Mouse (Mus musculus): Measurements from ENCODE around the gene Tbc1d22a. TPM values are rescaled to one million over a fixed set of nuclear protein-coding genes. Genes with fewer than 3 reads are reported as not detected.
A peak's percentile ranks its signal among the peaks of the same experiment; 100 is the strongest.

Gene Tbc1d22a
- polyA plus RNA-seq, 1 experiment from 2014 or later: 8.7 TPM

- no peaks in the 10 kb centered on the region for H3K27me3 ChIP-seq (ENCODE audit: control insufficient read depth, insufficient read depth, low read length)
- no peak overlapping the region for H3K27ac ChIP-seq (ENCODE audit: low read depth, low read length)
- no peak overlapping the region for H3K9ac ChIP-seq (ENCODE audit: low read length)
- no peak for ATAC-seq (replicated peaks; ENCODE audit: low FRiP score)
- no peak for DNase-seq (ENCODE audit: low spot score)
- H3K4me3 ChIP-seq (ENCODE audit: low read depth, low read length): no peak overlapping the region
- no peaks in the 10 kb centered on the region for H3K4me1 ChIP-seq (replicated peaks; ENCODE audit: control insufficient read depth, insufficient read depth, low read length)
- no peaks in the 10 kb centered on the region for H3K9me3 ChIP-seq (ENCODE audit: control insufficient read depth, low read length)
- no peak overlapping the region for H3K4me2 ChIP-seq (ENCODE audit: low read depth, low read length, severe bottlenecking)
- 82% methylated on average over 10 of the region's 10 CpGs for WGBS
- H3K36me3 ChIP-seq (ENCODE audit: control insufficient read depth, insufficient read depth, low read length): no peaks in the 10 kb centered on the region
Measured at GRCm38 (mm10) chr15:86337726-86338125, 123.5 kb downstream of the Tbc1d22a start.

- DNase-seq (ENCODE audit: low spot score): no peak
- WGBS: 90% methylated on average over 2 of the region's 2 CpGs
- Histone ChIP-seq H3K9me3 (ENCODE audit: control insufficient read depth, low read length) (no peaks in the 10 kb centered on the region), H3K4me3 (ENCODE audit: low read depth, low read length) (no peak overlapping the region), H3K36me3 (ENCODE audit: control insufficient read depth, insufficient read depth, low read length) (no peaks in the 10 kb centered on the region), H3K27me3 (ENCODE audit: control insufficient read depth, insufficient read depth, low read length) (no peaks in the 10 kb centered on the region), H3K9ac (ENCODE audit: low read length) (no peak overlapping the region), H3K4me2 (ENCODE audit: low read depth, low read length, severe bottlenecking) (no peak overlapping the region), H3K27ac (ENCODE audit: low read depth, low read length) (no peak overlapping the region), H3K4me1 (replicated peaks; ENCODE audit: control insufficient read depth, insufficient read depth, low read length) (peaks cover 7% of the 10 kb centered on the region)
- no peak for ATAC-seq (replicated peaks; ENCODE audit: low FRiP score)
Measured at GRCm38 (mm10) chr15:86339736-86340135, 125.5 kb downstream of the Tbc1d22a start.

- Histone ChIP-seq H3K4me3 (ENCODE audit: low read depth, low read length) (no peak overlapping the region), H3K9me3 (ENCODE audit: control insufficient read depth, low read length) (no peaks in the 10 kb centered on the region), H3K36me3 (ENCODE audit: control insufficient read depth, insufficient read depth, low read length) (no peaks in the 10 kb centered on the region), H3K9ac (ENCODE audit: low read length) (no peak overlapping the region), H3K4me1 (replicated peaks; ENCODE audit: control insufficient read depth, insufficient read depth, low read length) (peaks cover 11% of the 10 kb centered on the region), H3K27ac (ENCODE audit: low read depth, low read length) (no peak overlapping the region), H3K27me3 (ENCODE audit: control insufficient read depth, insufficient read depth, low read length) (no peaks in the 10 kb centered on the region), H3K4me2 (ENCODE audit: low read depth, low read length, severe bottlenecking) (no peak overlapping the region)
- 85% methylated on average over 6 of the region's 6 CpGs for WGBS
- DNase-seq (ENCODE audit: low spot score): no peak
- no peak for ATAC-seq (replicated peaks; ENCODE audit: low FRiP score)
Measured at GRCm38 (mm10) chr15:86340766-86341165, 126.5 kb downstream of the Tbc1d22a start.

- Histone ChIP-seq H3K9me3 (ENCODE audit: control insufficient read depth, low read length) (no peaks in the 10 kb centered on the region), H3K4me1 (replicated peaks; ENCODE audit: control insufficient read depth, insufficient read depth, low read length) (peaks cover 23% of the 10 kb centered on the region), H3K4me3 (ENCODE audit: low read depth, low read length) (no peak overlapping the region), H3K27ac (ENCODE audit: low read depth, low read length) (no peak overlapping the region), H3K4me2 (ENCODE audit: low read depth, low read length, severe bottlenecking) (no peak overlapping the region), H3K27me3 (ENCODE audit: control insufficient read depth, insufficient read depth, low read length) (no peaks in the 10 kb centered on the region), H3K9ac (ENCODE audit: low read length) (no peak overlapping the region), H3K36me3 (ENCODE audit: control insufficient read depth, insufficient read depth, low read length) (no peaks in the 10 kb centered on the region)
- DNase-seq (ENCODE audit: low spot score) (no peak), ATAC-seq (replicated peaks; ENCODE audit: low FRiP score) (no peak)
- 92% methylated on average over 8 of the region's 8 CpGs for WGBS
Measured at GRCm38 (mm10) chr15:86342637-86343375, 128.5 kb downstream of the Tbc1d22a start.

- Histone ChIP-seq H3K4me3 (ENCODE audit: low read depth, low read length) (no peak overlapping the region), H3K9ac (ENCODE audit: low read length) (no peak overlapping the region), H3K27ac (ENCODE audit: low read depth, low read length) (no peak overlapping the region), H3K4me2 (ENCODE audit: low read depth, low read length, severe bottlenecking) (no peak overlapping the region), H3K27me3 (ENCODE audit: control insufficient read depth, insufficient read depth, low read length) (no peaks in the 10 kb centered on the region), H3K9me3 (ENCODE audit: control insufficient read depth, low read length) (no peaks in the 10 kb centered on the region), H3K4me1 (replicated peaks; ENCODE audit: control insufficient read depth, insufficient read depth, low read length) (peaks cover 23% of the 10 kb centered on the region), H3K36me3 (ENCODE audit: control insufficient read depth, insufficient read depth, low read length) (no peaks in the 10 kb centered on the region)
- WGBS: 59% methylated on average over 8 of the region's 8 CpGs
- no peak for ATAC-seq (replicated peaks; ENCODE audit: low FRiP score)
- DNase-seq (ENCODE audit: low spot score): no peak
Measured at GRCm38 (mm10) chr15:86344906-86345331, 130.7 kb downstream of the Tbc1d22a start.

- Histone ChIP-seq H3K4me2 (ENCODE audit: low read depth, low read length, severe bottlenecking) (no peak overlapping the region), H3K9me3 (ENCODE audit: control insufficient read depth, low read length) (no peaks in the 10 kb centered on the region), H3K4me3 (ENCODE audit: low read depth, low read length) (no peak overlapping the region), H3K27me3 (ENCODE audit: control insufficient read depth, insufficient read depth, low read length) (no peaks in the 10 kb centered on the region), H3K4me1 (replicated peaks; ENCODE audit: control insufficient read depth, insufficient read depth, low read length) (peaks cover 23% of the 10 kb centered on the region), H3K27ac (ENCODE audit: low read depth, low read length) (peak overlapping the region; percentile 12; the same call in 1 of the 2 replicates), H3K36me3 (ENCODE audit: control insufficient read depth, insufficient read depth, low read length) (no peaks in the 10 kb centered on the region), H3K9ac (ENCODE audit: low read length) (no peak overlapping the region)
- 0 out of 2 replicates have a peak, but pooled peaks have one; percentile 39 for ATAC-seq (replicated peaks; ENCODE audit: low FRiP score)
- WGBS: 63% methylated on average over 9 of the region's 9 CpGs
- DNase-seq (ENCODE audit: low spot score): no peak
Measured at GRCm38 (mm10) chr15:86345907-86346306, 131.6 kb downstream of the Tbc1d22a start.

- ATAC-seq (replicated peaks; ENCODE audit: low FRiP score) (peak; percentile 74; the same call in 1 of the 2 replicates), DNase-seq (ENCODE audit: low spot score) (no peak)
- peaks cover 25% of the 10 kb centered on the region for H3K4me1 ChIP-seq (replicated peaks; ENCODE audit: control insufficient read depth, insufficient read depth, low read length)
- H3K27me3 ChIP-seq (ENCODE audit: control insufficient read depth, insufficient read depth, low read length): no peaks in the 10 kb centered on the region
- H3K9me3 ChIP-seq (ENCODE audit: control insufficient read depth, low read length): no peaks in the 10 kb centered on the region
- H3K27ac ChIP-seq (ENCODE audit: low read depth, low read length): no peak overlapping the region
- no peaks in the 10 kb centered on the region for H3K36me3 ChIP-seq (ENCODE audit: control insufficient read depth, insufficient read depth, low read length)
- 68% methylated on average over 3 of the region's 3 CpGs for WGBS
- H3K4me2 ChIP-seq (ENCODE audit: low read depth, low read length, severe bottlenecking): no peak overlapping the region
- H3K4me3 ChIP-seq (ENCODE audit: low read depth, low read length): no peak overlapping the region
- no peak overlapping the region for H3K9ac ChIP-seq (ENCODE audit: low read length)
Measured at GRCm38 (mm10) chr15:86346606-86347005, 132.3 kb downstream of the Tbc1d22a start.

GRCm38 (mm10) chr15:86354932-86355331, 140.7 kb downstream of the Tbc1d22a start:
- Histone ChIP-seq H3K4me3 (ENCODE audit: low read depth, low read length) (no peak overlapping the region), H3K9me3 (ENCODE audit: control insufficient read depth, low read length) (no peaks in the 10 kb centered on the region), H3K27me3 (ENCODE audit: control insufficient read depth, insufficient read depth, low read length) (no peaks in the 10 kb centered on the region), H3K4me2 (ENCODE audit: low read depth, low read length, severe bottlenecking) (no peak overlapping the region), H3K9ac (ENCODE audit: low read length) (no peak overlapping the region), H3K36me3 (ENCODE audit: control insufficient read depth, insufficient read depth, low read length) (no peaks in the 10 kb centered on the region), H3K4me1 (replicated peaks; ENCODE audit: control insufficient read depth, insufficient read depth, low read length) (peaks cover 2% of the 10 kb centered on the region; the same call in 1 of the 2 replicates), H3K27ac (ENCODE audit: low read depth, low read length) (no peak overlapping the region)
- ATAC-seq (replicated peaks; ENCODE audit: low FRiP score): no peak
- 92% methylated on average over 2 of the region's 2 CpGs for WGBS
- DNase-seq (ENCODE audit: low spot score): no peak

- Histone ChIP-seq H3K27ac (ENCODE audit: low read depth, low read length) (no peak overlapping the region), H3K9me3 (ENCODE audit: control insufficient read depth, low read length) (no peaks in the 10 kb centered on the region), H3K4me2 (ENCODE audit: low read depth, low read length, severe bottlenecking) (no peak overlapping the region), H3K9ac (ENCODE audit: low read length) (no peak overlapping the region), H3K27me3 (ENCODE audit: control insufficient read depth, insufficient read depth, low read length) (no peaks in the 10 kb centered on the region), H3K36me3 (ENCODE audit: control insufficient read depth, insufficient read depth, low read length) (no peaks in the 10 kb centered on the region), H3K4me1 (replicated peaks; ENCODE audit: control insufficient read depth, insufficient read depth, low read length) (peaks cover 2% of the 10 kb centered on the region; the same call in 1 of the 2 replicates), H3K4me3 (ENCODE audit: low read depth, low read length) (no peak overlapping the region)
- ATAC-seq (replicated peaks; ENCODE audit: low FRiP score) (no peak), DNase-seq (ENCODE audit: low spot score) (no peak)
- 85% methylated on average over 2 of the region's 2 CpGs for WGBS
Measured at GRCm38 (mm10) chr15:86355857-86356256, 141.6 kb downstream of the Tbc1d22a start.

Data from forebrain, embryonic 11.5 days (tissue).